Mouse (Mus musculus) 416B (cell line): ENCODE results near the gene Gm1113.
A peak's percentile ranks its signal among the peaks of the same experiment; 100 is the strongest.

Experiments used
- DNase-seq: peaks from one replicate; pipeline ENCODE4 v3.0.0; 2011; ENCODE audit warnings: low read depth

Gene Gm1113

DNA sequence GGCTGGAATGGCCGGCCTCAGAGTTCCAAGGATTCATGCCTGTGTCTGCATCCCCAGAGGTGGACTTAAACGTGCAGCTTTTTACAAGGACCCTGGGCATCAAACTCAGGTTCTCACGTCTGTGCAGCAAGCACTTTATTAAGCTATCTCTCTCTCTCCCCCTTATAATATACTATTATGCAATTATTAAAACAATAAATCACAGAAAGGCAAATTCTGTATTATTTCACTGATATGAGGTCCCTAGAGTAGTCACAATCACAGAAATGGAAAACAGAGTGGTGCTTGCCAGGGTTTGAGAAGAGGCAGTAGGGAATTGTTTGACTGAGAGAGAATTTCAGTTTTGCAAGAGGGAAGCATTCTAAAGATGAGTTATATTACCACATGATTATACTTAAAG lies 11.1 kb upstream of the Gm1113 start:
- no peak for DNase-seq

- peak; percentile 65 for DNase-seq
These were observed 5.9 kb upstream of the Gm1113 start for GRCm38 (mm10) chr9:35523941-35524411.

DNA sequence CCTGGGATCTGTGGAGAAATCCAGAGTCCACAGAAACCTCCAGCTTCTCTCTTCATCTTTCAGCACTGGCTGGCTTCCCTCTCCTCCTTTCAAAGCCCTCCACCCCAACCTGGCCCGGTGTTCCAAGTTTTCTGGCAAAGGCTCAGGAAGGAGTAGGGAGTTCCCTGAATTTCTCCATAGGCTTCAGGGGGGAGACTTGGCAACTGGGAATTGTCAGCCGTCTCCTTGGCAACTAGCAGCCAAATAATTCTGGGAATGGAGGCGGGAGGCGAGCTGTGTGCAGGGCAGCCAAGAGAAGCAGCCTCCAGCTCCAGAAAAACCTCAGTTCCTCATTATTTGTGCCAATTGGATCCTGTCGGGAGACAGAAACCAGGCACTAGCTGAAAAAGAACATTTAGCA lies 5.5 kb upstream of the Gm1113 start:
- no peak for DNase-seq

- DNase-seq, result no peak
These were observed 4.9 kb upstream of the Gm1113 start for GRCm38 (mm10) chr9:35522821-35523515.

DNA sequence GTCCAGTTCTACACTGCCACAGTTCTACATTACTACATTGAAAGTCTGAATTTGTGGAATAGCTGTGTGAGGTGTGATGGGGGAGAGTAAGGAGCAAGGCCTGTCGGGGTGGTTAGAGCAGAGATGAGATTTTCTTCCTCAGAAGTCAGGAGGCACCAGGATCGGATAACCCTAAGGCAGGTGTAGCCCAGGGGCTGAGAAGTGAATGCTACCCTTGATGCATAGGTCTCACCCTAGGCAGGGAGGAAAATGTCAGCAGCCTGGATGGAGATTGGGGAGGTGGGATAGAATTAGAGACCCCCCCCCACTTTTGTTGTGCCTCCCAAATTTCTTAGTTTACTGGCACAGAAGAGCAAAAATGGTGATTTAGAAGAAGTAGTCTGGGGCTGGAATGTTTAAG lies 4.2 kb upstream of the Gm1113 start:
- no peak for DNase-seq

- DNase-seq, result no peak
These were observed 2.7 kb upstream of the Gm1113 start for GRCm38 (mm10) chr9:35520631-35521348.

- DNase-seq, result no peak
These were observed 1.4 kb downstream of the Gm1113 start for GRCm38 (mm10) chr9:35516711-35517110.

DNA sequence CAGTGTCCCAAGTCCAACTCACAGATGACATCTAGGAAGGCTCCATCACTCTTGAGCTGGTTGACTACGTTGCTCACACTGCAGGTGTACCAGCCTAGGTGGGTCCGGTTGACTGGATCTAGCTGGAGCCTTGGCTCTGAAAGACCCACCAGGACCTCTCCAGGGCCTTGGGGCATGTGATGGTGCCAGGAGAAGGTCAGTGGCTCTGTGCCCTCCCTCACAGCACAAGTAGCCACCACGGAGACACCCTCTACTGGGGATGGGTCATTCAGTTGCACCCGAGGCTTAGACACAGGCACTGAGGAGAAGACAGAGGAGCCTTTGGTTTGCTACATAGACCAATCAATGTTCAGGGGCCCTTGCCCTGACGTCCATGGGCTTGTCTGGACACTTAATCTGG lies 1.9 kb downstream of the Gm1113 start:
- DNase-seq, result no peak

DNA sequence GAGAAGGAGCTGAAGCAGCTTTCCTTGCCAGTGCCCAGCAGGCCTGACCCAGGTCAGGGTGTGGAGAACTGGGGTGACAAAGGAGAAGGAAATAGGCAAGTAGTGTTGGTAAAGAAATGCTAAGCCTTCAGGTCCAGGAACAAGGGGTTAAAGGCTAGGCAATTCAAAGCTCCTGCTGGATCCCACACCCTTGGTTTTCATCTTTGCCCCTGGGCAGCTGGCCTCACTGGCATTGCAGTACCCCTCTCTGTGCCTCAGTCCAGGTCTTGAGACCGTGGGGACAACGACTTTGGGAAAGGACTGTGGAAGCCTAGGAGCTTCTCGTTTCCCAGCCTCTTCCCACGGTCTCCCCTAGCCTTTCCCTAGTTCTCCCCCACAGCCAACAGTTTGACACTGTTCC lies 4.2 kb downstream of the Gm1113 start:
- DNase-seq, result no peak

DNA sequence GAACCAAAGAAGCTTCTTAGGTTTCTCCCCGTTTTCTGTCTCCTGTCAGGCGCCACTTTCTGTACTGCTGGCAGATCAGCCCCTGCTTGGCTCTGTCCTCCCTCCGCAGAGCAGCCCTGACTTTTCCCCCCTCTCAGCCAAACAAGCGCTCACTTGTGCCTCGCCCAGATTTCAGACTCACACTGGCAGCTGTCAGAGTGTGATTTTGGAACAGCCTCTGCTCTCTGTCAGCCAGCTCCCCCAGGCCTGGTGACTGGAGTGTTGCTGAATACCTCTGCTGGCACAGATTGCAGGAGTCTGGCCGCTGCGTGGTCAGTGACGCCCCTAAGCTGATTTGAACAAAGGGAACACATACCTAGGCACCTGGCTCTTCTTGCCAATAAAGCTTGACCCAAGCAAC lies 9.8 kb downstream of the Gm1113 start:
- DNase-seq, result no peak

GRCm38 (mm10) chr9:35502361-35503000 lies 15.6 kb downstream of the Gm1113 start:
- DNase-seq, result no peak

- DNase-seq, result no peak
These were observed 18.1 kb downstream of the Gm1113 start for GRCm38 (mm10) chr9:35499946-35500345.

GRCm38 (mm10) chr9:35495471-35495870 lies 22.6 kb downstream of the Gm1113 start:
- peak; percentile 23 for DNase-seq

GRCm38 (mm10) chr9:35494937-35495336 lies 23.1 kb downstream of the Gm1113 start:
- no peak for DNase-seq

DNA sequence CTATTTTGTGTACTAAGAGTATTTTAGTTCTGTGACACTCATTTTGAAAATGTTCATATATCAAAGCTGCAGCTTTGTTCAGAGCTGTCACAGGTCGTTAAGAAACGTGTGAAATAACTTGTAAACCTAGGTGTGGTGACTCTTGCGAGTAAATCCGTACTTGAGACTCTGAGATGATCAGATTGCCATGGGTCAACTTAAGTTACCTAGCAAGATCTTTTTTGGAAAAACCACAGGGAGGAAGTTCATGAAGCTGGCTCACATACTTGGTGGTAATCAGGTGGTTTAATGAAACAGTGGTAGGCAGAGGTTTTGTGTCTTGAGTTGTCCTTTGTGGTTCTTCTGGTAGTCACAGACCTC lies 24.4 kb downstream of the Gm1113 start:
- no peak for DNase-seq

DNA sequence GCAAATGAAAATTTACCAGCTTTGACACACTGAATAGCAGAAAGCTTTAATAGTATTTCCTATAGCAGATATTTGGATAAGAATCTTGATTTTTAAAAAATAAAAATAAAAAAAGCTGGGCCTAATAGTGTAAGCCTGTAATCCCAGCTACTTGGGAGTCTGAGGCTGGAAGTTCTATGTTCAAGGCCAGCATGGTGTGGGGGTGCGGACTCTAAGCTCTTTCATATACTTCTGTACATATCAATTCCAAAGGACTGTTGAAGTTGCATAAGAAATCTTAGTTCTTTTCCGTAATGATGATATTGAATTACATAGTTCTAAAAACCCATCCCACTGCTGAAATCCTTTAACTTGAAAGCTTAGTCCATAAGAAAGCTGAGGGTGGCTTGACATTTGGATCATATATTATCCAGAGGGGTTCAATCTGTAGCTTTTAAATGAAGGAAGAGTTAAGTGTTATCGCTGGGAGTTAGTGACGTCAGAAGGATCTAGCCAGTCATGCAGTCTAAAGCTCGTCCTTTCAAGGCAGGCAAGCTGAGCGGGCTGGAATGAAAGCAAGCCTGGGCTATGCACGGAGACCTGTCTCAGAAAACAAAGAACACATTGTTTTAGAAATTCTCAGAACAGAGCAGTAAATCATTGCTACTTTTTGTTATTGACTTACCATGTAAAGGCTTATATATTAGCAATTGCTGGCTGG lies 24.9 kb downstream of the Gm1113 start:
- no peak for DNase-seq

GRCm38 (mm10) chr9:35491109-35491866 lies 26.8 kb downstream of the Gm1113 start:
- DNase-seq, result peak; percentile 4

DNA sequence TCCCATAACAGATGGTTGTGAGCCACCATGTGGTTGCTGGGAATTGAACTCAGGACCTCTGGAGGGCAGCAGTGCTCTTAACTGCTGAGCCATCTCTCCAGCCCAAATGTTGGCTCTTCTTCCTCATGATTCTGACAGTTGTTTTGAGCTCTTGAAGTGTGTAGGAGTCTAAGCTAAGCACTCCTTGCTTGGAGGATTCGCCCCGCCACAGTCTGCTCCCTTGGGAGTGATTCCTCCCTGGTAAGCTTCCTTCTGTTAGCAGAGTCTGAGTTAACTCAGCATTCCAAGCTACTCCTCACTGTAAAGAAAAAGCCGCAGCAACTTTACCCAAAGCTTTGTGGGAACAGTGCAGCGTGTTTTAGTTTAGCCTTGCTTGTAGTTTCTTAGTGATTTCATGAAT lies 29.6 kb downstream of the Gm1113 start:
- no peak for DNase-seq

GRCm38 (mm10) chr9:35486616-35487015 lies 31.5 kb downstream of the Gm1113 start:
- DNase-seq, result no peak

GRCm38 (mm10) chr9:35483949-35484348 lies 34.1 kb downstream of the Gm1113 start:
- no peak for DNase-seq

DNA sequence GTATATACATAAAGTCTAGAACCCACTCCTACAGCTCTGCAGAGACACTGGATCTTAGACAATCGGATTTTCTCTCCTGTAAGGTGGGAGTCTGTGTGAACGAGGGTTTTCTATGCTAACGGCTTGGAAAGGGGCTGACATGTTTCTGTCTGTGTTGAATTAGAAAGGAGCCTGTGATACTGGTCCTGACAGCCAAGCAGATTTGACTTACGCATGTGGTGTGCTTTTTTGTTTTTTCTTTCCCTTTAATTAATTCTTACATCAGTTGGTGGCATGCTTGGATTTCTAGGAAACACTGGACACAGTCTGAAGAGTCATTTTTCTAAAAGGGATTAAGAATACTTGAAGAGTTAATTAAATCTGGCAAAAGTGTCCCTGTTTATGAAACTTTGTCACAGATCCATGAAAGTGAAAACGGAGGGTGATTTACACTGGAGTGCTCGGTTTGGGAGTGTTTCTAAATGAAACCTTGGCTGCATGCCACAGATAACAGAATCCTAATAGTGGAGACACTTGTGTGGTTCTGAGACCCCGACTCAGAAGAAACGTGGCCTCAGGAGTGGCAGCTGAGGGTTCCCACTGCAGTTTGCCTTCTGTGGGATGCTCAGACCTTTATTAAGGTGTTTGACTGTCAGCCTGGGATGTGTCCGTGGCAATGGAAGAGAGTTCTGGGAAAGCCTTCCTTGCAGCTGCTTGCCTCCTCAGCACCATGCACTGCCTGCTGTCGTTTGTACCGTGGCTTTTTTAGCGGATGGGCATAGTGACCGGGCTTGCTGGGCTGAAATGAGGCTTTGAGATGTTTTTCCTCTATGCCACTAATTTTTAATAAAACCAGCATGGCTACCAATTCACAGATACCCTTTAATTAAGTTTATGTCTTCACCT lies 35.8 kb downstream of the Gm1113 start:
- DNase-seq, result no peak
